Mouse (Mus musculus) forebrain, embryonic 14.5 days (tissue): ENCODE data around the gene Nxph3. TPM values are rescaled to one million over a fixed set of nuclear protein-coding genes. Genes with fewer than 3 reads are reported as not detected.

Experiments used
- ATAC-seq: fragments of 200-750 bp; cut with Nextera tagmentation; 2 replicates; pipeline ENCODE4 v1.8.0; 2017; ENCODE audit warnings: mild to moderate bottlenecking, moderate library complexity
- DNase-seq: peaks from one replicate; pipeline ENCODE4 v3.0.0-alpha.2; 2015; ENCODE audit warnings: low spot score
- H3K27ac ChIP-seq: fragments of 300-500 bp; sonication (generic); 2 replicates; pipeline ENCODE4 v1.5.1; 2014; ENCODE audit warnings: low read depth, mild to moderate bottlenecking, control low read depth, low read length, moderate library complexity
- H3K27me3 ChIP-seq: fragments of 300-500 bp; sonication (generic); replicated peaks from 2 replicates; pipeline ENCODE4 v1.6.1; 2014; ENCODE audit warnings: low read length, control low read depth, mixed read lengths; ENCODE audit not compliant: control insufficient read depth, insufficient read depth
- H3K36me3 ChIP-seq: fragments of 300-500 bp; sonication (generic); 2 replicates; pipeline ENCODE4 v1.6.1; 2014; ENCODE audit warnings: low read length, control low read depth; ENCODE audit not compliant: control insufficient read depth, insufficient read depth
- H3K4me1 ChIP-seq: fragments of 300-500 bp; sonication (generic); 2 replicates; pipeline ENCODE4 v1.6.1; 2014; ENCODE audit warnings: antibody characterized with exemption, low read length, control low read depth; ENCODE audit not compliant: control insufficient read depth, insufficient read depth
- H3K4me2 ChIP-seq: fragments of 300-500 bp; sonication (generic); 2 replicates; pipeline ENCODE4 v1.6.1; 2014; ENCODE audit warnings: mild to moderate bottlenecking, control low read depth, low read length
- H3K4me3 ChIP-seq: fragments of 300-500 bp; sonication (generic); 2 replicates; pipeline ENCODE4 v1.5.1; 2014; ENCODE audit warnings: low read depth, low read length, control low read depth
- H3K9ac ChIP-seq: fragments of 300-500 bp; sonication (generic); 2 replicates; pipeline ENCODE4 v1.6.1; 2014; ENCODE audit warnings: mild to moderate bottlenecking, low read length, control low read depth, moderate library complexity
- H3K9me3 ChIP-seq: fragments of 300-500 bp; sonication (generic); replicated peaks from 2 replicates; pipeline ENCODE4 v1.6.1; 2016; ENCODE audit warnings: low read length, control low read depth, mixed read lengths; ENCODE audit not compliant: control insufficient read depth
- WGBS: fragments of 180-500 bp; shearing (Covaris S2); extraction: QIAGEN DNeasy Blood & Tissue Kit; methylation state at CpG from one replicate; pipeline ENCODE4 v1.1.7; 2014; 5-methylcytosine and 5-hydroxymethylcytosine counted together
- polyA plus RNA-seq: library from polyadenylated mRNA; unstranded; fragments of >200 nt; fragmentation: Nextera tagmentation; extraction: Ambion mirVana; gene quantifications from 2 replicates; pipeline ENCODE4 v1.2.1, GENCODE M21; 2014

The Nxph3 gene
- polyA plus RNA-seq, 1 experiment from 2014 or later = 7.8 TPM

DNA sequence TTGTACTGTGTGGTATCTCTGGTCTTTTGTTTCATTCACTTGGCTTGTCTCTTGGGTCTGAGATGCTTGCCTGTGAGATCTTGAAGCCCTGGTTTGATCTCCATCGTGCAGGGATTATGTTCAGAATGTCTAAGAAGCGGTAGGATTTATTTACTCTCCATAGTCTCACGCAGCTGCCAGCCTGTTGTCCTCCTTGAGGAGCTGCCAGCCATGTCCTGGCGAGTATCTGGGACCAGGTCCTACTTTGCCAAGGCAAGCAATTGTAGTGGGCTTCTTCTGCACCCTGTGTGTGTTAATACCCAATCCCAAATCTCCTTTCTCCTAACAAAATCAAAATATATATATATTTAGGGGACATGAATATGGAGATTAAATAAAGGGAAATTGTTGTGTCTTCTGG, 21.4 kb downstream of the Nxph3 start:
- Histone ChIP-seq H3K4me3 (no peak overlapping the region), H3K9ac (no peak overlapping the region), H3K4me1 (peaks cover 6% of the 10 kb centered on the region), H3K9me3 (no peaks in the 10 kb centered on the region), H3K27ac (no peak overlapping the region), H3K4me2 (no peak overlapping the region), H3K36me3 (peaks cover 54% of the 10 kb centered on the region), H3K27me3 (no peaks in the 10 kb centered on the region)
- no peak for DNase-seq
- 76% methylated on average over 4 of the region's 4 CpGs for WGBS
- ATAC-seq = no peak

DNA sequence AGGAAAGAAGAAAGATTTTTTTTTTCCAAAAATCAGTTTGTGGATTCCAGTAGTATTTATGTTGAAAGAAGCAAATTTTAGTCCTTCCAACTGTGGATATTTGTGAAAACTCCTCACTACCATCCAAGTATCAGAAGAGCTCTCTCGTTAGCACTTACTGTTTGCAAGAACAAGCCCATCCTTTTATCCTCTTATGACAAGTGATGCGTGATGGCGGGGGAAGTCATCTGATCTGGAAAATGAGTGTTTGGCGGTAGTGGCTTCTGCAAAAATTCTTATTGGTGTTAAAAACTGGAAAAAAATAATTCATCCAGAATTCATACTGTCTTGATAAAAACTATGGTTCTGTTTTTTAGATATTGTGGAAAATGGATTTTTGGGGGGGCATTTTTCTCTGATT, 22.1 kb downstream of the Nxph3 start:
- H3K27me3 ChIP-seq = no peaks in the 10 kb centered on the region
- H3K9ac ChIP-seq = no peak overlapping the region
- DNase-seq (no peak), ATAC-seq (no peak)
- peaks cover 6% of the 10 kb centered on the region for H3K4me1 ChIP-seq
- WGBS = 61% methylated on average over 4 of the region's 4 CpGs
- H3K36me3 ChIP-seq = peaks cover 55% of the 10 kb centered on the region
- no peak overlapping the region for H3K4me3 ChIP-seq
- H3K9me3 ChIP-seq = no peaks in the 10 kb centered on the region
- H3K4me2 ChIP-seq = no peak overlapping the region
- no peak overlapping the region for H3K27ac ChIP-seq

DNA sequence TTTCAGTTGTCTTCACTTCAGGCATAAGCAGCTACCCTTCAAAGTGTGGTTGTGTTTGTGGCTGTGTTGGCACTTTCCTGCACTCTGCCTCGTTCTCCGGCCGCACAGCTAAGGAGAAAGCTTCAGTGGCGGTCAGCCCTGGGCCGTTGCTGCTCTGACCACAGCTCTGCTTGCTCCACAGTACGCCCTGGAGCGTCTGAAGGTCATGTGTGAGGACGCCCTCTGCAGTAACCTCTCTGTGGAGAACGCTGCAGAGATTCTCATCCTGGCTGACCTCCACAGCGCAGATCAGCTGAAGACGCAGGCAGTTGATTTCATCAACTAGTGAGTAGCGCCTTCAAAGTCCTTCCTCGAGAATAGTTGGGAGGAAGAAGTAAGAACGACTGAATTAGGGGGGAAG, 24.3 kb downstream of the Nxph3 start:
- H3K9me3 ChIP-seq = no peaks in the 10 kb centered on the region
- no peak for ATAC-seq
- H3K27ac ChIP-seq = no peak overlapping the region
- H3K4me3 ChIP-seq = no peak overlapping the region
- H3K36me3 ChIP-seq = peaks cover 75% of the 10 kb centered on the region
- no peak for DNase-seq
- 93% methylated on average over 14 of the region's 14 CpGs for WGBS
- no peaks in the 10 kb centered on the region for H3K27me3 ChIP-seq
- H3K4me1 ChIP-seq = peaks cover 6% of the 10 kb centered on the region
- H3K4me2 ChIP-seq = no peak overlapping the region
- no peak overlapping the region for H3K9ac ChIP-seq

DNA sequence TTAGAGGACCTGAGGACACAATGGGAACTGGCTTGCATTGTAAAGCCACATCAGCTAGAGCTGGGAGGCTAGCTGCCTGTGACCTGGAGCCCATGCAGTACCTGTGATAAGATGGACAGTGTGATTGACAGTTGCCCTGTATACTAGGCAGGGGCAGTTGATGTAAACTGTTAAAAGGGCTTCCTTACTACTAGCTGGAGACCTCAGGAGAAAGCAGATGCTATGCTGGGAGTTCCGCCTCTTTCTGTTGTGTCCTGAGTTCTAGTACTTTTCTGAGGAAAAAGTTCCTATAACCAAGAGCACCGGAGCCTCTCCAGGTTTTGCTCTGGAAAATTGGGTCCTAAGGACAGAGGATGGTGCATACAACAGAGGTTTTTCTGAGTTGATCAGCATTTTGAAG, 27.1 kb downstream of the Nxph3 start:
- H3K27me3 ChIP-seq = no peaks in the 10 kb centered on the region
- peaks cover 75% of the 10 kb centered on the region for H3K36me3 ChIP-seq
- DNase-seq (no peak), ATAC-seq (no peak)
- 98% methylated on average over 2 of the region's 2 CpGs for WGBS
- H3K4me1 ChIP-seq = no peaks in the 10 kb centered on the region
- no peak overlapping the region for H3K4me3 ChIP-seq
- no peak overlapping the region for H3K27ac ChIP-seq
- H3K9me3 ChIP-seq = no peaks in the 10 kb centered on the region
- H3K9ac ChIP-seq = no peak overlapping the region
- no peak overlapping the region for H3K4me2 ChIP-seq

DNA sequence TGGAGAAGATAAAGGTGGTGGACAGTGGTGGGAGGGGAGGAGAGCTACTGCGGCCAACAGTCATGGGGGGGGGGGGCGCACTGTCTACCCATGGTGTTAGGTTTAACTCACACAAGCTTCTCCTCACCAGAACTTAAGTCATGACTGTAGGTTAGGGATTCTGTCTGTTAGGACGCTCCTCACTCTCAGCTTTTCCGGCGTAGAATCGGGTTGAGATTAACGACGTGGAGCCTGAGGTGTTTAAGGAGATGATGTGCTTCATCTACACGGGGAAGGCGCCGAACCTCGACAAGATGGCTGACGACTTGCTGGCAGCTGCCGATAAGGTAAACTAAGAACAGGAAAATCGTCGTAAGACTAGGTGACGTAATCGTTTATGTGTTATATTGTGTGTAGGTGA, 28.7 kb downstream of the Nxph3 start:
- H3K4me2 ChIP-seq = no peak overlapping the region
- H3K9me3 ChIP-seq = no peaks in the 10 kb centered on the region
- no peak for DNase-seq
- no peak overlapping the region for H3K27ac ChIP-seq
- H3K9ac ChIP-seq = no peak overlapping the region
- H3K27me3 ChIP-seq = no peaks in the 10 kb centered on the region
- ATAC-seq = no peak
- no peaks in the 10 kb centered on the region for H3K4me1 ChIP-seq
- H3K36me3 ChIP-seq = peaks cover 69% of the 10 kb centered on the region
- no peak overlapping the region for H3K4me3 ChIP-seq
- 95% methylated on average over 18 of the region's 18 CpGs for WGBS

DNA sequence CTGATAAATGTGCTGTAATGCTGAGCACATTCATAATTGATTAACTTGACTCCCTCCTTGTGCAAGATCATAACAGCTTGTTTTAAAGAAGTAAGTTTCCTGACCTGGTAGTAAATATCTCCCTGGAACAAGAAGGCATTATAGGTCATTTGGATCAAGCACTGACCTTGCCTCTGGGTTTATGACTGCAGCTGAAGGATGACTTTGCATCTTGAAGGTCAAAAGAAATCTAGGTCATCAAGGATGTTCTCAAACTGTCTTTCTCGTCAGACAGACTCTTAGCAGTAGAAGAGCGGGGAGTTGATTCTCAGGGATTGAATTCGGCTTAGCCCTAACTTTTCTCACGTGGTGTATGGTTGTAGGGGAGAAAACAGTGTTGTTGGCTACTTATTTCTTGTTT, 33.7 kb downstream of the Nxph3 start:
- Histone ChIP-seq H3K9ac (no peak overlapping the region), H3K27me3 (no peaks in the 10 kb centered on the region), H3K4me3 (no peak overlapping the region), H3K9me3 (no peaks in the 10 kb centered on the region), H3K27ac (no peak overlapping the region), H3K36me3 (peaks cover 43% of the 10 kb centered on the region), H3K4me2 (no peak overlapping the region), H3K4me1 (no peaks in the 10 kb centered on the region)
- DNase-seq = no peak
- no peak for ATAC-seq
- 87% methylated on average over 4 of the region's 4 CpGs for WGBS

DNA sequence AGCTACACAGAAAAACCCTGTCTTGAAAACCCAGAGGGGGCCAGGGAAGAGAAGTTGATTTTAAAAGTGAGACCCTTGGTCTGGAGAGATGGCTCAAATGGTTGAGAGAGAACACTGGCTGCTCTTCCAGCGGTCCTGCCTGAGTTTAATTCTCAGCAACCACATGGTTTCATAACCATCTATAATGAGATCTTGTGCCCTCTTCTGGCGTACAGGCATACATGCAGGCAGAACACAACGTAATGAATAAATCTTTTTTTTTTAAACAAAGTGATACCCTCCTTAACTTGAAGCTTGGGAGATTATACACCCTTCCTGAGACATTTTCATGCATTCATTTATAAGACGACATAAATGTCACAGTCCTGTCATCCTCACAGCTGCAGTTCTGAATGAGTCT, 34.9 kb downstream of the Nxph3 start:
- Histone ChIP-seq H3K9me3 (no peaks in the 10 kb centered on the region), H3K27ac (no peak overlapping the region), H3K27me3 (no peaks in the 10 kb centered on the region), H3K4me2 (no peak overlapping the region), H3K4me1 (no peaks in the 10 kb centered on the region), H3K36me3 (peaks cover 45% of the 10 kb centered on the region), H3K4me3 (no peak overlapping the region), H3K9ac (no peak overlapping the region)
- 82% methylated on average over 4 of the region's 4 CpGs for WGBS
- DNase-seq = no peak
- ATAC-seq = no peak

DNA sequence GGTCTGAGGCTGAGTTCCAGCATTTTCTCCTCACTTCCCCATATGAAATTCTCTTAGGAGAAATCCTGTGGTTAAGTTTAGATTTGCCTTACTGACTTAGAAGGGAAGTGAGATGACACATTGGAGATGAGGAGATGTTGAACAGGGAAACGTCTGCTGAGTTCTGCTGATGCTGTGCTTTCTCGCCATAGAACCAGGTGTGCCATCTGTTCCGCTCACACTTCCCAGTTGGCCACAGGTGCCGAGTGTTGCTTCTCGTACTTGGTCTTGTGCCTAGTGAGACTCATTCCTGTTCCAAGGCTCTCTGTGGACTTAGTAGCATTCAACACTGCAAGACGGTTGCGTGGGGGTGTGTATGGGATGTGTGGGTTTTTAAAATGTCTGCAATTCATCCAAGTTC, 38.0 kb downstream of the Nxph3 start:
- no peak overlapping the region for H3K9ac ChIP-seq
- DNase-seq (peak; percentile 37), ATAC-seq (no peak)
- H3K9me3 ChIP-seq = no peaks in the 10 kb centered on the region
- no peak overlapping the region for H3K4me2 ChIP-seq
- H3K27me3 ChIP-seq = no peaks in the 10 kb centered on the region
- WGBS = 84% methylated on average over 7 of the region's 7 CpGs
- no peak overlapping the region for H3K4me3 ChIP-seq
- H3K4me1 ChIP-seq = no peaks in the 10 kb centered on the region
- peaks cover 44% of the 10 kb centered on the region for H3K36me3 ChIP-seq
- H3K27ac ChIP-seq = no peak overlapping the region

DNA sequence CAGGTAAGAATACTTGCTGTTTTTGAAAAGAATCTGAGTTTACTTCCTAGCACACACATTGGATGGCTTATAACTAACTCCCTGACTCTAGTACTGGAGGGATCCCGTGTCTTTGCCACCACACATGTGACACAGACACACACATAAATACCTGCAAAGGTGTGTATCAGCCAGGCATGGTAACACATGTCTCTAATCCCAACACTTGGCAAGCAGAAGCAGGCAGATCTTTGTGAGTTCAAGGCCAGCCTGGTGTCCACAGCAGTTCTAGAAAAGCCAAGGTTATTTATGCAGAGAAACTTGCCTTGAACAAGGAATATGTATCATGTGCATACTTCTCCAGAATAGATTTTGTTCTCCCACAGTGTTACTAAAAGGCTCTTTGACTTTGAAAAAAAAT, 40.9 kb downstream of the Nxph3 start:
- Histone ChIP-seq H3K27me3 (no peaks in the 10 kb centered on the region), H3K9me3 (no peaks in the 10 kb centered on the region), H3K27ac (no peak overlapping the region), H3K9ac (no peak overlapping the region), H3K4me2 (no peak overlapping the region), H3K4me3 (no peak overlapping the region), H3K4me1 (no peaks in the 10 kb centered on the region), H3K36me3 (peaks cover 50% of the 10 kb centered on the region)
- ATAC-seq = no peak
- no peak for DNase-seq
- WGBS = 100% methylated on average over 1 of the region's 1 CpGs

DNA sequence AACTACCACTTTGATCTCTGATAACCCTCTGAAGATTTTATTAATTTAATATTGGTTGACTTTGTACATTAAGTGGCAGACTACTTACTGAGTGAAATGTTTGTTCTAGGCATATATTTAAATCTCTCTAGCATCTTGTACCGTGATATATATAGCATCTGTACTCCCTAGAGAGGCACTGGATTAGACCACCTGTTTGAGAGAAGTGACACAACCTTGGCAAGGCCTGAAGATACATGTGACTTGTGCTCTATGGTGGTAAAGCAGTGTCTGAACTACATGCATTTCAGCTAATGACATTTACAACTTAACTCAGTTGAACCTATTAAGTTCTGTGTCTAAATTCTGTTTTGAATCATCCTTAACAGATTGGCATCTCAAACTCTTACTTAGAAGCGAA, 41.4 kb downstream of the Nxph3 start:
- ATAC-seq (no peak), DNase-seq (no peak)
- H3K9ac ChIP-seq = no peak overlapping the region
- no peaks in the 10 kb centered on the region for H3K9me3 ChIP-seq
- H3K27me3 ChIP-seq = no peaks in the 10 kb centered on the region
- peaks cover 50% of the 10 kb centered on the region for H3K36me3 ChIP-seq
- H3K4me3 ChIP-seq = no peak overlapping the region
- no peak overlapping the region for H3K27ac ChIP-seq
- H3K4me2 ChIP-seq = no peak overlapping the region
- no peaks in the 10 kb centered on the region for H3K4me1 ChIP-seq
- WGBS = 89% methylated on average over 2 of the region's 2 CpGs
